Mouse (Mus musculus): ENCODE measurements around the gene Rhag. TPM values are rescaled to one million over a fixed set of nuclear protein-coding genes. Genes with fewer than 3 reads are reported as not detected.

Gene Rhag
- total RNA-seq (2017): 2.2 and 8.2 TPM in 2 replicates

GRCm38 (mm10) chr17:40810934-40811333 lies at the start of gene Rhag:
Gene Rhag, plus strand, starts transcription at chr17:40811126.
- no peak for ATAC-seq (replicated peaks in 1 of 2; ENCODE audit: insufficient read depth in 1 of 2, low FRiP score in 2 of 2, low TSS enrichment in 1 of 2, low read depth in 1 of 2, poor library complexity in 2 of 2, severe bottlenecking in 2 of 2)

- peak; percentile 78 to 99 for ATAC-seq (replicated peaks in 1 of 2; ENCODE audit: insufficient read depth in 1 of 2, low FRiP score in 2 of 2, low TSS enrichment in 1 of 2, low read depth in 1 of 2, poor library complexity in 2 of 2, severe bottlenecking in 2 of 2)
Observed at GRCm38 (mm10) chr17:40763662-40764061, 47.3 kb upstream of the Rhag start.

- no peak for ATAC-seq (replicated peaks in 1 of 2; ENCODE audit: insufficient read depth in 1 of 2, low FRiP score in 2 of 2, low TSS enrichment in 1 of 2, low read depth in 1 of 2, poor library complexity in 2 of 2, severe bottlenecking in 2 of 2)
Observed at GRCm38 (mm10) chr17:40767120-40767519, 43.8 kb upstream of the Rhag start.

DNA sequence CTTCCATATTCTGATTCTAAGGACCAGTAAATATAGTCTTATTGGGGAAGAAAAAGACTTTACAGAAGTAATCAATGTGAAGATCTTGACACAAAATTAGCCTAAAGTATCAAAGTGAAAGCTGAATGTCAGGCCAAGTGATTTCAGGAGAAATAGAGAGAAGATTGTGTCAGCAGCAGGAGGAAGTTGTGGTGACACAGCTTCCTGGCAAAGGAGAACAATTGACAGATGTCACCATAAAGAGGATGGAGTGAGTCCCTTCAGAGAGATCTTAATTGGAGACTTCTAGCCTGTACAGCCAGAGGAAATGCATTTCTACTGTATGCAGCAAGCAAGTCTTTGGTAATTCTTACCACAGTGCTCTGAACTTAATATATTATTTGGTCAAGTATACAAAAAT lies 21.0 kb upstream of the Rhag start:
- ATAC-seq (replicated peaks in 1 of 2; ENCODE audit: insufficient read depth in 1 of 2, low FRiP score in 2 of 2, low TSS enrichment in 1 of 2, low read depth in 1 of 2, poor library complexity in 2 of 2, severe bottlenecking in 2 of 2): peak; percentile 61 to 88

- peak; percentile 94 to 96 for ATAC-seq (replicated peaks in 1 of 2; ENCODE audit: insufficient read depth in 1 of 2, low FRiP score in 2 of 2, low TSS enrichment in 1 of 2, low read depth in 1 of 2, poor library complexity in 2 of 2, severe bottlenecking in 2 of 2)
Observed at GRCm38 (mm10) chr17:40793921-40794854, 16.7 kb upstream of the Rhag start.

GRCm38 (mm10) chr17:40802707-40803340 lies 8.1 kb upstream of the Rhag start:
- no peak for ATAC-seq (replicated peaks in 1 of 2; ENCODE audit: insufficient read depth in 1 of 2, low FRiP score in 2 of 2, low TSS enrichment in 1 of 2, low read depth in 1 of 2, poor library complexity in 2 of 2, severe bottlenecking in 2 of 2)

DNA sequence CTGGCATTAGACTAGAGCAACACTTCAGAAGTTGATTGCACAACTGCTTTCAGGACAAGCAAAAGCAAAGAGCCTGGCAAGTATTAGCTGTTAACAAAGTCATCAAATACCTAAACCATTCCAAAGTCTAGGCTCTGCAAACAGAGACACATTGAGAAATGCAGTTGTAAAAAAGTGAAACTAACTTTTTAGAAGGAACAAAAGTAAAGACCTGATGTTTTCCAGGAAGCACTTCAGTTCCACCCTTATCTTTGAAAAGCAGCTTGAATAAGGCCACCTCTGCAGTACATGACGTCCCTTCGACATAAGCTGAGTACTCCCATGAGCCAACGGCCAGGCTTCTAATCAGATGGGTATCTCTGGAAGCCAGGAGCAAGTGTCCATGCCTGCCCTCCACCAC lies 4.4 kb upstream of the Rhag start:
- peak; percentile 95 to 99 for ATAC-seq (replicated peaks in 1 of 2; ENCODE audit: insufficient read depth in 1 of 2, low FRiP score in 2 of 2, low TSS enrichment in 1 of 2, low read depth in 1 of 2, poor library complexity in 2 of 2, severe bottlenecking in 2 of 2)

DNA sequence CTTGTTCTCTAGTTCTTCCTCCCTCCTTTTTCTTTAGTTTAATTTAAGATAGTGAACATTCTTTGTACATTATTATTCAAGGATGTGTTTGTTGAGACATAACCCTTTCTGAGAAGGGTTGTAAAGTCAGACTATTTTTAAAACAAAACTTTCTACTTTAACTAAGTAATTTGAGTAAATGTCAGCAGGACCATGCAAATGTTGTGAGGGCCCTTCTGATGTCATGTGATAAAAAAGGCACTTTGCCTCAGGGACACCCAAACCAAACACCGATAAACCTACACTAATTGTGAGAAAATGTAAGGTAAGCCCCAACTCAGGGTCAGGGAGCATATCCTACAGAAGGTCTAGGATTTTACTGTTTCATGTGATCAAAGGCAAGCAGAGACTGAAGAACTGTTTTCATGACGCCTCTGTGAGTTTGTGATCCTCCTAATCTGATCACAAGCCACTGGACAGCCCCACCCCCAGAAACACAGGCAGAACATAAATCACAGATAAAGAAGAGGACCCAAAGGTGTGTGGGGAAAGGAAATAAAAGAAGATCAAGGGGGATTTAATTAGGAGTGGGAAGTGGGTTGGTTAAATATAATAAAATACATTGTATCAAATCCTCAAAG lies 3.9 kb upstream of the Rhag start, which contains the start of gene Crisp2:
TSS of gene Crisp2 (minus strand) at position 51 of the 620 bp plus-strand sequence.
- peak; percentile 23 to 27; a peak in 1 of 4 replicates for ATAC-seq (replicated peaks in 1 of 2; ENCODE audit: insufficient read depth in 1 of 2, low FRiP score in 2 of 2, low TSS enrichment in 1 of 2, low read depth in 1 of 2, poor library complexity in 2 of 2, severe bottlenecking in 2 of 2)

GRCm38 (mm10) chr17:40808071-40808470 lies 2.9 kb upstream of the Rhag start:
- no peak for ATAC-seq (replicated peaks in 1 of 2; ENCODE audit: insufficient read depth in 1 of 2, low FRiP score in 2 of 2, low TSS enrichment in 1 of 2, low read depth in 1 of 2, poor library complexity in 2 of 2, severe bottlenecking in 2 of 2)

DNA sequence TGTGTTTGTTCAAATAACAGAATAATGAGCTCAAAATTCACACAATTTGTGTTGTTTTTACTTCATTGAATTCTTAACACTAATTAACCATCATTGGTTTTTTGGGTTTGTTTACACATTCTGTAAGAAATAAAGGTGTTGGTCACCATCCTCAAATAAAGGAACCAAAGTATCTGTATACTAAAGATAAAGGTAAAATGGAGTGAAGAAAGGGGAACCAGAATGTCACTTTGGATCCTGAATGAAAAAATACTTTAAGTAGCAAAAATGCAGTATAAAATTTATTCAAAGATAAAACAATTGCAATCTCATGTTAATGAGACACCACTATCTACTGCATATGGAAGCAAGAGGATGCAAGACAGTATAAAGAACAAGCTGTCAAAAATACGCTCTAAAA lies 634 bp downstream of the Rhag start:
- no peak for ATAC-seq (replicated peaks in 1 of 2; ENCODE audit: insufficient read depth in 1 of 2, low FRiP score in 2 of 2, low TSS enrichment in 1 of 2, low read depth in 1 of 2, poor library complexity in 2 of 2, severe bottlenecking in 2 of 2)

DNA sequence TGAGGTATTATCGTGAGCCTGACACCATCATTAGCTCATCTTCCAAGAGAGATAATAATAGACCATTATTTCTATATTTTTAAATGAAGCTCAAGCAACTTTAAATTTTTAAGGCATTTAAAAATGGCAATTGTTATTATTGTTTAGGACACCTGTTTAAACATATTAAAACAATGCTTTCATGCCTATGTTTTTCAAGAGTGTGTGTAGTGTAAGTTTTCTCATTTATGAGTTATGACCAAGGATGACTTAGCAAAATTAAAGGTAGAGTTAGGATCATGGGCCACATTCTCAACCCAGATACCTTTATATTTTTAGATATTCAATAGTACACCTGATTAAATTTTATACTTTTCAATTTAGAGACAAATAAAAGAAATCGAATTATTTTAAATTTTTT lies 1.3 kb downstream of the Rhag start:
- no peak; a peak in 1 of 4 replicates for ATAC-seq (replicated peaks in 1 of 2; ENCODE audit: insufficient read depth in 1 of 2, low FRiP score in 2 of 2, low TSS enrichment in 1 of 2, low read depth in 1 of 2, poor library complexity in 2 of 2, severe bottlenecking in 2 of 2)

- no peak for ATAC-seq (replicated peaks in 1 of 2; ENCODE audit: insufficient read depth in 1 of 2, low FRiP score in 2 of 2, low TSS enrichment in 1 of 2, low read depth in 1 of 2, poor library complexity in 2 of 2, severe bottlenecking in 2 of 2)
Observed at GRCm38 (mm10) chr17:40817340-40817943, 6.5 kb downstream of the Rhag start.

- ATAC-seq (replicated peaks in 1 of 2; ENCODE audit: insufficient read depth in 1 of 2, low FRiP score in 2 of 2, low TSS enrichment in 1 of 2, low read depth in 1 of 2, poor library complexity in 2 of 2, severe bottlenecking in 2 of 2): no peak
Observed at GRCm38 (mm10) chr17:40821477-40821876, 10.6 kb downstream of the Rhag start.

DNA sequence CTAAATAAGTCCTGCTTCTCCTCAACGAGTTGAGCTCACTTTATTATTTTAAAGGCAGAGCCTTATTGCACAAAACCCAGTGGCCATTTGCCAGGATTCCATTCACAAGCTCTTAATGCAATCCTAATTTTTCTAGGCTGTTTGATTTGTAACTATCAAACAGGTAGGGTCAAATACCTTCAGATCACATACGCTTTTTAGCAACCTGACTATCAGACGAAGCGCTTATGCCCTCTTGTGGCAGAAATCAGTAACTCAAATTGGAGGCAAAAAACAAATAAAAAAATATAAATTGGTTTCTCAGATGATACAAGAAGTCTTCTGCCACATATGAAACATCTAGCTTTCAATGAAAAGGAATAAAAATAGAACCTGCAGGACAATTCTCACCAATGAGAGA lies 12.9 kb downstream of the Rhag start:
- ATAC-seq (replicated peaks in 1 of 2; ENCODE audit: insufficient read depth in 1 of 2, low FRiP score in 2 of 2, low TSS enrichment in 1 of 2, low read depth in 1 of 2, poor library complexity in 2 of 2, severe bottlenecking in 2 of 2): peak; percentile 35 to 82; a peak in 3 of 4 replicates

DNA sequence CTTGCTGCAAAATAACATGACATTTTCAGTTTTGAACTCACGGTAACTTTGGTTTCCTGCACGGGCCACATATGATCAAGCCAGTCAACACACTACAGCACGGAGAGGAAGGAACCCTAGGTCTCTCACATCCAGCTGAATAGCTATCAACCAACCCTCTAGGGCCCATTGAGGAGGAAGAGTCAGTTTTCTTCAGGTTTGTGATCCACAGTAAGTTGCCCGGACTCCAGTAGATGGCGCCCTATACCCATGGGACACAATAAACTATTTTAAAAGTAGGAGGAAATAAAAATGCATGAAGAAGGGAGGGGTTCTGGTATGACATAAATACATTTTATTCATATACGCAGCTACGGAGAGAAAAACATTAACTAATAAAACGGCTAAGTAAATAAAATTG lies 13.6 kb downstream of the Rhag start:
- peak; percentile 68 to 91 for ATAC-seq (replicated peaks in 1 of 2; ENCODE audit: insufficient read depth in 1 of 2, low FRiP score in 2 of 2, low TSS enrichment in 1 of 2, low read depth in 1 of 2, poor library complexity in 2 of 2, severe bottlenecking in 2 of 2)

DNA sequence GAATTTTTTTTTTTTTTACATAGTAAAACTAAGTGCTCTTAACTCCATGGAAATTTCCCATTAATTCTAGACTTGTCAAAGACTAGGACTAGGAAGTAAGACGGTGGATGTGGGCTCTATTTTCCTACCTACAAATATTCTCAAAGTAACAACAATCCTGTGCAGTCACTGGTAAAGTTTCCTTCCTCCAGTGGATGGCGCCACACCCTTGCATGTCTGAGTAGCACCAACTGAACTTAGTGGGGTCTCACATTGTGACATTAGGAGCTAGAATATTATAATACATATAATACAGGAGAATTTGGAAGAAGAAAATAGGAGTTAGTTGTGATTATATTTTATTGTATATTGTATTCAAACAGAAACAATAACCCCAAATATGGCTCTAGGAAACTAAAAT lies 20.9 kb downstream of the Rhag start:
- ATAC-seq (replicated peaks in 1 of 2; ENCODE audit: insufficient read depth in 1 of 2, low FRiP score in 2 of 2, low TSS enrichment in 1 of 2, low read depth in 1 of 2, poor library complexity in 2 of 2, severe bottlenecking in 2 of 2): peak in 1 of 2 experiments; percentile 42; a peak in 1 of 4 replicates

DNA sequence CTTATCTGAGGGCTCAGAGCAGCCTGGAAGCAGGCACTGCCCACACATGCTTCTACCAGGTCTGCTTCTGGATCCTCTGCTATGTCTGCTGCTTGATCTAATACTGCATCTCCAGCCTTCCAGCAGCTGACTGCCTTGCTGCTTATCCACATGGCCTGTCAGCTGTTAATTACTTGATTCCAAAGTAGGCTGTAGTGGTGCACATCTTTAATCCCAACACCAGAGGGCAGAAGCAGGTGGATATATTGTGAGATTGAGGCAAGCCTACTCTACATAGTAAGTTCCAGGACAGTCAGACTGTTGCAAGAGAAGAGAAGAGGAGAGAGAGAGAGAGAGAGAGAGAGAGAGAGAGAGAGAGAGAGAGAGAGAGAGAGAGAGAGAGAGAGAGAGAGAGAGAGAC lies 26.4 kb downstream of the Rhag start:
- ATAC-seq (replicated peaks in 1 of 2; ENCODE audit: insufficient read depth in 1 of 2, low FRiP score in 2 of 2, low TSS enrichment in 1 of 2, low read depth in 1 of 2, poor library complexity in 2 of 2, severe bottlenecking in 2 of 2): peak; percentile 81 to 88

- ATAC-seq (replicated peaks in 1 of 2; ENCODE audit: insufficient read depth in 1 of 2, low FRiP score in 2 of 2, low TSS enrichment in 1 of 2, low read depth in 1 of 2, poor library complexity in 2 of 2, severe bottlenecking in 2 of 2): no peak
Observed at GRCm38 (mm10) chr17:40855065-40855464, 44.1 kb downstream of the Rhag start.
